Comparison of ENCODE assay signal across 8 mouse cellular contexts in genomic region chr14:54108311-54109074, GRCm38 (mm10).
A peak's percentile ranks its signal among the peaks of the same experiment; 100 is the strongest.
DNase-seq lines count a peak whose midpoint lies in the region; ATAC-seq and TF ChIP-seq lines count a peak whose summit lies in the region.
"Had no signal": no experiment of that assay in that cellular context is flagged by ENCODE, and none has a peak within 500 bp of the region (broad histone marks: within the 10 kb centered on the region; RNA-seq: fewer than 3 reads in every experiment).

No protein-coding gene starts in this region.

- ATAC-seq in heart, embryonic 11.5 days (replicated peaks; ENCODE audit: insufficient number of reproducible peaks, low FRiP score, low TSS enrichment): no peak
- ATAC-seq in kidney, embryonic 16.5 days (ENCODE audit: low FRiP score, low TSS enrichment): peak; percentile 73
- ATAC-seq in midbrain, postnatal 0 days (ENCODE audit: low FRiP score): no peak

- peak; percentile 34 for DNase-seq in right cerebral cortex, adult 18-20 months
- DNase-seq in right cerebral cortex, postnatal 4 days: no peak
- peak; percentile 43 for DNase-seq in adrenal gland, postnatal 25 days
- DNase-seq in midbrain, postnatal 0 days (ENCODE audit: low spot score): peak; percentile 80
- no peak for DNase-seq in T-cell, adult 2 months (ENCODE audit: low spot score)

- no peaks in the 10 kb centered on the region for H3K9me3 ChIP-seq in heart, embryonic 11.5 days (replicated peaks; ENCODE audit: control insufficient read depth, low read length)
- H3K9me3 ChIP-seq in kidney, embryonic 16.5 days (ENCODE audit: low read length): no peaks in the 10 kb centered on the region
- no peaks in the 10 kb centered on the region for H3K9me3 ChIP-seq in midbrain, postnatal 0 days (ENCODE audit: low read length)

- H3K4me3 ChIP-seq in heart, embryonic 11.5 days (ENCODE audit: low read depth, low read length): no peak overlapping the region
- H3K4me3 ChIP-seq in kidney, embryonic 16.5 days (ENCODE audit: low read length): no peak overlapping the region
- H3K4me3 ChIP-seq in midbrain, postnatal 0 days (ENCODE audit: low read depth, low read length): no peak overlapping the region

- H3K27me3 ChIP-seq in heart, embryonic 11.5 days (ENCODE audit: control insufficient read depth, insufficient read depth, low read length): no peaks in the 10 kb centered on the region
- no peaks in the 10 kb centered on the region for H3K27me3 ChIP-seq in kidney, embryonic 16.5 days (ENCODE audit: insufficient read depth, low read length)
- H3K27me3 ChIP-seq in midbrain, postnatal 0 days (ENCODE audit: insufficient read depth, low read length): no peaks in the 10 kb centered on the region

- H3K4me2 ChIP-seq in heart, embryonic 11.5 days: 0 out of 2 replicates have a peak overlapping the region, but pooled peaks have one; percentile 4
- peak overlapping the region; percentile 10; the same call in 1 of the 2 replicates for H3K4me2 ChIP-seq in kidney, embryonic 16.5 days (replicated peaks; ENCODE audit: low read depth, low read length)
- no peak overlapping the region for H3K4me2 ChIP-seq in midbrain, postnatal 0 days (ENCODE audit: low read depth, low read length, poor library complexity, severe bottlenecking)

- no peak for TF ChIP-seq CTCF in midbrain, postnatal 0 days (IDR thresholded peaks at IDR 0.05)

- no peaks in the 10 kb centered on the region for H3K36me3 ChIP-seq in heart, embryonic 11.5 days (ENCODE audit: control insufficient read depth, insufficient read depth, low read length)
- H3K36me3 ChIP-seq in kidney, embryonic 16.5 days (ENCODE audit: insufficient read depth, low read length): no peaks in the 10 kb centered on the region
- H3K36me3 ChIP-seq in midbrain, postnatal 0 days (ENCODE audit: insufficient read depth, low read length): no peaks in the 10 kb centered on the region

- 16% methylated on average over 9 of the region's 9 CpGs for WGBS in heart, embryonic 11.5 days (ENCODE audit: insufficient replicate concordance)
- 14% methylated on average over 9 of the region's 9 CpGs for WGBS in kidney, embryonic 16.5 days
- WGBS in midbrain, postnatal 0 days: 8% methylated on average over 9 of the region's 9 CpGs

- peaks cover 12% of the 10 kb centered on the region for H3K4me1 ChIP-seq in heart, embryonic 11.5 days (ENCODE audit: control insufficient read depth, insufficient read depth, low read length)
- peaks cover 31% of the 10 kb centered on the region for H3K4me1 ChIP-seq in kidney, embryonic 16.5 days (ENCODE audit: insufficient read depth, low read length)
- 0 out of 2 replicates have a peak, but pooled peaks cover 6% of the 10 kb centered on the region for H3K4me1 ChIP-seq in midbrain, postnatal 0 days (ENCODE audit: insufficient read depth, low read length)

- no peak overlapping the region for H3K27ac ChIP-seq in heart, embryonic 11.5 days (ENCODE audit: low read depth, low read length)
- H3K27ac ChIP-seq in kidney, embryonic 16.5 days (ENCODE audit: low read length): peak overlapping the region; percentile 43; the same call in 1 of the 2 replicates
- H3K27ac ChIP-seq in midbrain, postnatal 0 days (ENCODE audit: low read depth, low read length): peak overlapping the region; percentile 12; the same call in 1 of the 2 replicates
- H3K27ac ChIP-seq: liver, embryonic 14.5 days had no signal

- no peak overlapping the region for H3K9ac ChIP-seq in heart, embryonic 11.5 days (ENCODE audit: low read depth, low read length)
- H3K9ac ChIP-seq in kidney, embryonic 16.5 days (replicated peaks; ENCODE audit: low read length): no peak overlapping the region
- H3K9ac ChIP-seq in midbrain, postnatal 0 days (replicated peaks; ENCODE audit: low read length, poor library complexity, severe bottlenecking): no peak overlapping the region
- H3K9ac ChIP-seq: liver, embryonic 14.5 days had no signal

Comparison
In these comparisons a context has a peak if more than half of its experiments do, and no peak if none do; other contexts are left out.
1. DNase-seq: peak in right cerebral cortex, adult 18-20 months (single experiment), adrenal gland, postnatal 25 days (single experiment) and midbrain, postnatal 0 days (single experiment); none in right cerebral cortex, postnatal 4 days (single experiment) and T-cell, adult 2 months (single experiment).